Mouse (Mus musculus): ENCODE measurements around the gene Dcxr. TPM values are rescaled to one million over a fixed set of nuclear protein-coding genes. Genes with fewer than 3 reads are reported as not detected.
A peak's percentile ranks its signal among the peaks of the same experiment; 100 is the strongest.

The Dcxr gene
- polyA plus RNA-seq, 1 experiment from 2014 or later = 6.8 TPM

DNA sequence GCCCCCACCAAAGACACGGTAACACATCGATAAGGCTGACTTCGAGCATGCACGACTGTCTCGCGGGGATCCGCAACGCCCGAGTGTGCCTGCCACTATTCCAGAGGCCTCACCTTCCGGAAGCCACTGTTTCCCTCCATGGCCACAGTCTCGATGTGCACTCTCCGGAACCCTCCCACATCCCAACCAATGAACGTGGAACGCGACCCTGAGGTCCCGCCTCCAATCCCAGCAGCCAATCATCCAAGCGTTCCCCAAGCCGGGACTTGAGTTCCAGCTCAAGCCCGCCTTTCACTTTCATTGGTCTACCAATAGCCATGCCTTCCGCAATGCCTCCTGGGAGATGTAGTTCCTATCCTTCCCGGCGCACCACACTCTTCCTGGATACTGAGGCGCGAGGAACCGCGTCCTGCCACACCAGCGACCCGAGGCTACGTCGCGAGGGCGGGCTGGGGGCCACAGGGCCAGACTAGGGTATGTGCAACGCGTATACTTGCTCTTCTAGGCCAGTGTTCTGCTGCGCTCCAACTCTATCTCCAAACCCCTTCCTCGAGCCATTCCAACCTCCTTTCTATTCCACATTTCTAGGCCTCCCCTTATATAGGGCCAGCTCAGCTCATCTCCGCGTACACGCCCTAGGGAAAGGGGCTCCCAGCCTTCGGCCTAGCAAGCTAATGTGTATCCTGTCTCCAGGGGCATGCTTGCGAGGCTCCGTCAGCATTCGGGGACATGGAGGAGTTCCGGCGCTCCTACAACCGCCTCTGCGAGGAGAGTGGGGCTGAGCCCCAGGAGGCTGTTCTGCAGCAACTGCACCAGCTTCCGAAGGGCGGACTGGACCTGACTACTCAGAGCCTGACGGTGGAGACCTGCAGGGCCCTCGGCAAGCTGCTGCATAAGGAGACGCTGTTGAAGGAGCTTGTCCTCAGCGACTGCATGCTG lies 13.2 kb downstream of the Dcxr start, which contains the start of the genes Cenpx and Lrrc45:
Cenpx (minus strand) TSS at position 159 of the 939 bp plus-strand sequence.
Lrrc45 (plus strand) TSS at position 346 of the 939 bp plus-strand sequence.
- ATAC-seq (replicated peaks) = peak; percentile 97
- Histone ChIP-seq H3K9ac (peak within 1 kb of the TSS; percentile 73), H3K36me3 (replicated peaks) (peaks cover 5% of the 10 kb centered on the region; the same call in 1 of the 2 replicates), H3K27me3 (replicated peaks) (no peaks in the 10 kb centered on the region), H3K4me2 (peak within 1 kb of the TSS; percentile 99), H3K27ac (peak within 1 kb of the TSS; percentile 80), H3K4me3 (peak within 1 kb of the TSS; percentile 61), H3K9me3 (no peaks in the 10 kb centered on the region), H3K4me1 (peaks cover 24% of the 10 kb centered on the region)
- 2% methylated on average over 53 of the region's 53 CpGs for WGBS

DNA sequence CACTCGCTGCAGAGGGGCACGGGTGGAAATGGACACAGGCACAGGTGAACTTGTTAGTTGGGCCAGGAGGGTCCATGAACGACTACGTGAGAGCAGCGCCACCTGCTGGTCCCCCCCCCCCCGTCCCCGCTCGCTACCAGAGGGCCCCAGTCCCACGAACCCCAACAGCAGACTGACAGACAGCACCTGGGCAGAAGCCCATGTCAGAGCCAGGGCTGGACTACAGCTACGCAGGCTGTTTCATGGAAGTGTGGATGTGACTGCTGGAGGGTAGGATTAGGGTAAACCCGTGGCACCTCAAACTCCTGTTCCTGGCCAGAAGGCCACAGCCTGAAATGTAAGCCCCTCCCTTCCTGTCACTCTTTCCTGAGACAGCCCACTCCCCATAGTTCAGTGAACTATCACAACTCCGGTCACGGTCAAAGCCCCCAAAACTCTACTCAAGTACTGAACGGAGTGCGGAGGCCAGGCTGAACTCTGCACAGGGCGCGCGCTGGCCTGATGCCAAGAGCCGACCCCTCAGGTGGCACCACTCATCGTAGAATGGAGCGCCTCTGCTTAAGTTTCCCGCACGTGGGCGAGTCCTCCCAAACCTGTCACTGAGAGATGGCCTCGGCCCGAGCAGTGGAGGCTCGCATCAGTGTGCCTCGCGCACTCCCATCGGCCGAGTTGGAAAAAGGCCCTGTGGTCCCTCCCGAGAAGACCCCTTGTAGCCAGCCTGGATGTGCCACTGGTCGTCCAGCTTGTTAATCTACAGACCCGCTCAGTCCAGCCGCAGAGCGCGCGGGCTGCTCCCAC lies 14.1 kb downstream of the Dcxr start:
- WGBS = under 1% methylated on average over 38 of the region's 38 CpGs
- Histone ChIP-seq H3K9ac (peak overlapping the region; percentile 56), H3K9me3 (no peaks in the 10 kb centered on the region), H3K27me3 (replicated peaks) (no peaks in the 10 kb centered on the region), H3K4me2 (peak overlapping the region; percentile 99), H3K4me1 (peaks cover 24% of the 10 kb centered on the region), H3K4me3 (peak overlapping the region; percentile 61), H3K36me3 (replicated peaks) (0 out of 2 replicates have a peak, but pooled peaks cover 5% of the 10 kb centered on the region), H3K27ac (peak overlapping the region; percentile 80)
- peak; percentile 62 for ATAC-seq (replicated peaks)

DNA sequence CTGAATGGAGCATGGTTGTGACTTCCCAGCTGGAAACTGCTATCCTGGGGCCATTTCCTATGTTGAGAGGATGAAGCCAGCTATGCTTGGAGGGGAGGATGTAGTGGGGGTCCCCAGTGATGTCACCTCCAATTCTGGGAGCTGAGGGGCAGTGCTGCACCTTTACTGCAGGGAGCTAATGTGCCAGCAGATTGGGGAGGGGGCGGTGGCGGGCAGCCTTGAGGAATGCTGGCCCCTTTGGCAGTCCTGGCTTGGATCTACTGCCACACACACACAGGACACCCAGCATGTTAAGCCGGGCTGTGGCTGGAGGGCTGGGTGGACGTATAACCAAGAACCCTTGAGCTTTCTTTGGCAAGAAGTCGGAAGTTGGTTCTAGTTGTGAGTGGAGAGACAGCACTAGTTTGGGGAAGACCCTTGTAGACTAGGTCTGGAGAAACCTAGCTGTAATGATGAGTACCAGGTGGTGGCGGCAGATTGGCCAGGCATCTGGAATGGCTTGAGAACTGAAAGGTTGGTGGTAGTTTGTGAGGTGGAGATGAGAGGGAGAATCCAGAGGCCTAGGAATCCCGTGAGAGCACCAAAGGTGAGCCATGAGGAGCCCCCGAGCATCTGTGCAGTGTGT lies 15.0 kb downstream of the Dcxr start:
- Histone ChIP-seq H3K4me1 (peaks cover 24% of the 10 kb centered on the region), H3K4me2 (peak overlapping the region; percentile 99), H3K27ac (no peak overlapping the region), H3K9ac (no peak overlapping the region), H3K27me3 (replicated peaks) (no peaks in the 10 kb centered on the region), H3K36me3 (replicated peaks) (no peaks in the 10 kb centered on the region), H3K4me3 (no peak overlapping the region), H3K9me3 (no peaks in the 10 kb centered on the region)
- ATAC-seq (replicated peaks) = no peak
- WGBS = 66% methylated on average over 8 of the region's 8 CpGs

DNA sequence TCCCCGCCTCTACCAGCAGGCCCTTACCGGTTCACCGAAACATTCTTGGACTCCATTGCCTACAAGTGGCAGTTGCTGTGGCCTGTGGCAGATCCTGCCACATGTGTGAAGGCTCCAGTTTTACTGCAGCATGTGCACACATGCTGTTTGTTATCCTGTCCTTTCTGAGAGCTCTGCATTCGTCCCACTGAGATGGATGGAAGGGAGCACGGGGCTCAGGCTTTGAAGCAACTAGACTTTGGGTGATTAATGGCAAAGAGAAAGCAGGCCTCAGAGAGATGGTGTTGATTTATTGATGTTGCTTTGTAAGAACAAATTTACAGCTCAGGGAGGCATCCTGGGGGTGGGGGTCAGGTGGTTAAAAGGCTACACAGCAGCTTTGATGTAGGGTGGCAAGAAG lies 16.4 kb downstream of the Dcxr start:
- Histone ChIP-seq H3K4me2 (no peak overlapping the region), H3K4me1 (peaks cover 37% of the 10 kb centered on the region)

DNA sequence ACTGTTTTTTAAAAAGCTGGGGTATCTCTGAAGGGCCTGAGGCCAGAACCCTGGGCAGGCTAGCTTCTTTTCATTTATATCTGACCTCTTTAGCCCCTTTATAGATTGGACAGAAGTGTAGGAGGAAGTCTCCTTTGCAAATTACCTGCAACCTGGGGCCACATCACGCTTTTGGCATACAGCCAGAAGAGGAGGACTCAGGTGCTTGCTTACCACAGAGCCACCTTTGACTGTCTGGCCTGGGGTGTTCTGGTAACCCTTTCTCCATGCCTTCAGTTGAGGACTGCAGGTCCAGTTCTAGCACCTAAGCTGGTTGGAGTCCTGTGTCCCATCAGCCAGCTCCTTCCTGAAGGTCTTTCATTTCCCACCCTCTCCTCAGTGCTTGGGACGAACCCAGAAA lies 17.5 kb downstream of the Dcxr start:
- no peak overlapping the region for H3K9ac ChIP-seq
- ATAC-seq (replicated peaks) = no peak
- H3K4me3 ChIP-seq = no peak overlapping the region
- WGBS = 79% methylated on average over 2 of the region's 2 CpGs
- no peak overlapping the region for H3K27ac ChIP-seq
- H3K4me1 ChIP-seq = peaks cover 43% of the 10 kb centered on the region
- no peak overlapping the region for H3K4me2 ChIP-seq
- H3K27me3 ChIP-seq (replicated peaks) = no peaks in the 10 kb centered on the region
- no peaks in the 10 kb centered on the region for H3K9me3 ChIP-seq
- no peaks in the 10 kb centered on the region for H3K36me3 ChIP-seq (replicated peaks)

More for the DNA sequence above, 16.4 kb downstream of the Dcxr start:
- WGBS = 79% methylated on average over 5 of the region's 5 CpGs
- Histone ChIP-seq H3K9ac (no peak overlapping the region), H3K9me3 (no peaks in the 10 kb centered on the region), H3K27ac (no peak overlapping the region), H3K4me3 (no peak overlapping the region), H3K36me3 (replicated peaks) (no peaks in the 10 kb centered on the region), H3K27me3 (replicated peaks) (no peaks in the 10 kb centered on the region)
- no peak for ATAC-seq (replicated peaks)

DNA sequence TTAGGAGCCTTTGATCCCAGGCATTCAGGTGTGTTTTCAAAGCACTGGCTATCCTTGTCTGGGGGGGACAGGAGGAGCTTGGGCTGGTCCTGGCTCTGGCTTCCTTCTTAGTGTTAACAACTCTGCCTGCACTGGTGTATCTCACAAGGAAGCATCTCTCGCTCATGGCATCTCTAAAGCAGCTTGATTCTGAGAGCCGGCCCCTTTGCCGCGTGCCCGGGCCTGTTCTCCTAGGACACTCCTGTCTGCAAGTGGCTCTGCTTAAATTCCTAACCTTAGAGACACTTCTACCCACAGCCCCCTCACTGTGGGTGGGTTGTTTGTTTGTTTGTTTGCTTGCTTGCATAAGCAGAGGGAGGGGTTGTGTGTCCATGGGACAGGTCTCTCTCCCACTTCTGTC lies 19.1 kb downstream of the Dcxr start:
- no peak for ATAC-seq (replicated peaks)
- 32% methylated on average over 5 of the region's 5 CpGs for WGBS
- H3K4me1 ChIP-seq = peaks cover 42% of the 10 kb centered on the region

DNA sequence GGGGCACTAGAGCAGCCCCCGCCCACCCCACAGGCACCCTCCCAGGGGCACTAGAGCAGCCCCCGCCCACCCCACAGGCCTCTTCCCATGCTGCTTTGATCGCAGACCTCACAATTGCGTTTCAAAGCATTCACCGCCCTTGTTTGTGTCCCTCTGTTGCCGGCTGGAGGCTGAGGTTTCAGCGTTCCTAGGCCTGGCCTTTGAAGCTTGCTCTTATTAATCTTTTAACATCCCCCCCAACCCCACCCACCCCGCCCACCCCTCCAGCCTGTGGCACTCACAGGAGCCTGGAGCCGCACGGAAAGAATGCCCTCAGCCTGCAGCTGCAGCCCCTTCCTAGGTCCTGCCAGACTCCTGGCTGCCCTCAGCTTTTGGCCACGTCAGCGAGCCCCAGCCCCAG lies 19.9 kb downstream of the Dcxr start:
- 10% methylated on average over 11 of the region's 12 CpGs for whole genome bisulfite sequencing
- no peaks in the 10 kb centered on the region for H3K9me3 ChIP-seq
- peak overlapping the region; percentile 11; the same call in 1 of the 2 replicates for H3K27ac ChIP-seq
- ATAC-seq (replicated peaks) = no peak
- no peaks in the 10 kb centered on the region for H3K27me3 ChIP-seq (replicated peaks)
- peaks cover 34% of the 10 kb centered on the region for H3K4me1 ChIP-seq
- H3K4me3 ChIP-seq = no peak overlapping the region
- no peaks in the 10 kb centered on the region for H3K36me3 ChIP-seq (replicated peaks)
- no peak overlapping the region for H3K9ac ChIP-seq
- H3K4me2 ChIP-seq = no peak overlapping the region

More for the DNA sequence above, 19.1 kb downstream of the Dcxr start:
- Histone ChIP-seq H3K27ac (0 out of 2 replicates have a peak overlapping the region, but pooled peaks have one; percentile 9), H3K9ac (no peak overlapping the region), H3K4me3 (no peak overlapping the region), H3K36me3 (replicated peaks) (no peaks in the 10 kb centered on the region), H3K27me3 (replicated peaks) (no peaks in the 10 kb centered on the region), H3K9me3 (no peaks in the 10 kb centered on the region), H3K4me2 (no peak overlapping the region)

DNA sequence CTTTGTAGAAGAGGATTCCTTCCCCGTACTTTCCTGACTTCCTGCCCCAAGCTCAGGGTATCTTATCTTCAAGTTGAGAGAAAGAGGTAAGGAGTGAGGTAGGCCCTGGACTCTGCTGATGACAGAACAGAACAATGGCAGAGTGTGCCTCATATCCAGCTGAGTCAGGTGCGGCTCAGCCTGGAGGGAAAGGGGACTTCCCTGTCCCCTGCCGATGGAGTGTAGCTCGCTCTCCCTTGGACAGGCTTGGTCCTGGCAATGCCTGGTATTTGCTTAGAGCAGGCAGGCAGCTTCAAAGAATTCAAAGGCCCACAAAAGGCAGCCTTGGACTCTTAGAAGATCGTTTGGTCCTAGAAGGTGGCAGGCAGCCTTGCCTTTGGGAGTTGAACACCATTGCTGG lies 21.0 kb downstream of the Dcxr start:
- Histone ChIP-seq H3K4me1 (peaks cover 32% of the 10 kb centered on the region), H3K4me3 (no peak overlapping the region), H3K36me3 (replicated peaks) (0 out of 2 replicates have a peak, but pooled peaks cover 6% of the 10 kb centered on the region), H3K4me2 (no peak overlapping the region), H3K9me3 (no peaks in the 10 kb centered on the region), H3K27me3 (replicated peaks) (no peaks in the 10 kb centered on the region), H3K9ac (no peak overlapping the region), H3K27ac (no peak overlapping the region)
- ATAC-seq (replicated peaks) = no peak
- 58% methylated on average over 5 of the region's 5 CpGs for WGBS

DNA sequence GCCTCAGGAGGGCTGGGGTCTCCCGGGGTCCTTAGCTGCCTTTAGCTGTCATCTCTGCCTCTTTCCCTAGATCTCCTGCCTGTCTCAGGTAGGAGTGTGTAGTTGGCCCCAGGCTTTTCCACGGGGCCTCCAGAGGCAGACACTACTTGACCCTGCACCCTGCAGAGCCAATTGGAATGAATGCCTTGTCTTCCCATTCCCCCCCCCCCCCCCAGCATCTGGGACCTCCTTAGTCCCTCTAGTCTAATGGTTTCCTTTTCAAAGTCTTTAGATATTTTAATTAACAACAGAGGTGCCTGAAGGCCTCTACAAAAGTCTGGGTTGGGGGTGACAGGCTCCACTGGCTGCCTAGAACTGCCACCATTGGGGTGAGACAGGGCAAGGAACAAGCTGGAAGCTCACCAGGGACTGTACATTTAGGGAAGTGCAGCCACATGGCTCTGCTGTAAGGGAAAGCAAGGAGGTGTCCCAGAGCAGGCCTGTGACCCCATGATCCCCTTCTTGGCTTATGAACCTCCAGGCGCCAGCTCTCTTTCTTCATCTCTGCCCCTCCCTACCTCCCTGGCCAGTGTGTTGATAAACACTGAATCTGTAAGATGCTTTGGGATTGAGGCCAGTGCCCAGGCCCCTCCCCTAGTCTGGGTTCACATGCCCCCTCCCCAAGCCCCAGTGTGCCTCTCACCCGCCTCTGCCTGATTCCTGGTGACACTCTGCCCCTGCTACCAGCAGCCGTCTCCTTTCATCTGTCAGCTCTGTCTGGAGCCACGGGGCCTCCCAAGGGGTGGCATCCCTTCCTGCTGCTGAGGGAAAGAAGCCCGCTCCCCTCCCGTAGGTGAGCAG lies 22.4 kb downstream of the Dcxr start:
- Histone ChIP-seq H3K4me1 (peaks cover 32% of the 10 kb centered on the region), H3K4me3 (no peak overlapping the region), H3K4me2 (no peak overlapping the region), H3K27ac (peak overlapping the region; percentile 47; the same call in 1 of the 2 replicates), H3K9ac (0 out of 2 replicates have a peak overlapping the region, but pooled peaks have one; percentile 6), H3K36me3 (replicated peaks) (0 out of 2 replicates have a peak, but pooled peaks cover 7% of the 10 kb centered on the region), H3K9me3 (no peaks in the 10 kb centered on the region), H3K27me3 (replicated peaks) (no peaks in the 10 kb centered on the region)
- peak; percentile 40; the same call in 1 of the 2 replicates for ATAC-seq (replicated peaks)
- WGBS = 19% methylated on average over 8 of the region's 8 CpGs

DNA sequence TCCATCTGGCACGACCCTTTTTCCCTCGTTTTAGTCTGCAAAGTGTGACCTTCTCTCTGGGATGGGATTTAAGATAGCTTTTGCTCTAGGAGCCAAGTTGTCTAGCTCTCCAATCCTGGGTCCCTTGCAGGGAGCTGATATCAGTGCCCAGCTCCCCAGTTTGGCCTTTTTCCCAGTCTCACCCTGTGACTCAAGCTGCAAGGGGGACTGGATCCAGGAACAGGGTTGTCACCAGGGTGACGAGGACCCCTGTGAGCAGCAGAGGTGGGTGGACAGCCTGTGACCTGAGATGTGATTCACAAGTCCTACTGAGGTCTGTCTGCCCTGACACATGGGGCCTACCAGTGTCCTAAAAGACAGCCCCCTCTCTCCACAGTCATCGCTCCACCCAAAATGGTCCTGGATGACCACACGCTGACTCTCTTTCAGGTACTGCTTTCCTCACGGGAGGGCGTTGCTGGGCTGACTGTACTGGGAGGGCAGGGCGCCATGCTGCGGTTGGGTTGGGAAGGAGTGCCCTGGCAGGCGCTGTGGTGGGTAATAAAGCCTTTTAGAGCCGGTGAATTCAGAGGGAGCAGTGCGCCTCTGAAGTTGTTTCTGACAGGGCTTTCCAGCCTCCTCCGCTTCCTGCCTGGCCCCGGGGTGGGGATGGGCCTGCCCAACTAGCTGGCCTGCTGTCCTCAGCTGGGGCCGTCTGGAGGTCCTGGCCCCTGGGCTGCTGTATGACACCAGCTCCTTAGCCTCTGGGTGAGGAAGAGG lies 23.2 kb downstream of the Dcxr start:
- Histone ChIP-seq H3K4me3 (no peak overlapping the region), H3K27ac (peak overlapping the region; percentile 35; the same call in 1 of the 2 replicates), H3K36me3 (replicated peaks) (0 out of 2 replicates have a peak, but pooled peaks cover 7% of the 10 kb centered on the region), H3K4me2 (no peak overlapping the region), H3K27me3 (replicated peaks) (no peaks in the 10 kb centered on the region), H3K4me1 (peaks cover 32% of the 10 kb centered on the region), H3K9ac (no peak overlapping the region), H3K9me3 (no peaks in the 10 kb centered on the region)
- ATAC-seq (replicated peaks) = no peak
- WGBS = 48% methylated on average over 15 of the region's 15 CpGs

Data from midbrain, embryonic 15.5 days (tissue).